In the genomic region with DNA sequence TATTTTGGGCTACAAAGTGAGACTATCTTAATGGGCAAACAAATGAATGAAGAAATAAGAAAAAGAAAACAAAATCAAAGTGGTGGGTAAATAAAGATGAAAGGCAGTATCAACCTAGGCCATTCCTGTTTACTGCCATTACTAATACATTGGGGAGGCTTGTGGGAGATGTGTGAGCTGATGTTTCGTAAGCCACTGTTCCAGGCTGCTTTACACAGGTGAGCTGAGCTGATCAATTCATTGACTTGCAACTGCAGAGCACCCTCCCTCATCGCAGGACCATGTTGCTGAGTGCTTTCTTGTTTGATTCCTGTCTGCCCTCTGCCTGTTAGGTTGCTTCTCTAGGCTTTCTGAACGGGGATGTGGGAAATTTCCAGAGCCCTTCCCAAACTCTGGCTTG, we compare ENCODE assay signal across 30 mouse cellular contexts.
"Had no signal": no experiment of that assay in that cellular context is flagged by ENCODE, and none has a peak within 500 bp of the region (broad histone marks: within the 10 kb centered on the region; RNA-seq: fewer than 3 reads in every experiment).

No protein-coding gene starts in this region.

- H3K9me3 ChIP-seq: limb, embryonic 10.5 days; limb, embryonic 12.5 days; limb, embryonic 13.5 days; limb, embryonic 15.5 days; liver, embryonic 13.5 days; liver, embryonic 15.5 days; lung, embryonic 15.5 days; midbrain, embryonic 10.5 days; midbrain, embryonic 12.5 days; midbrain, embryonic 13.5 days; midbrain, embryonic 15.5 days; neural tube, embryonic 12.5 days had no signal

- H3K4me3 ChIP-seq: left cerebral cortex, adult 2 months; limb, embryonic 10.5 days; limb, embryonic 12.5 days; limb, embryonic 13.5 days; limb, embryonic 15.5 days; liver, embryonic 13.5 days; liver, embryonic 15.5 days; lung, embryonic 15.5 days; megakaryocyte, embryonic 14.5 days; midbrain, embryonic 10.5 days; midbrain, embryonic 12.5 days; midbrain, embryonic 13.5 days; midbrain, embryonic 15.5 days; myocyte; neural tube, embryonic 12.5 days had no signal

- H3K36me3 ChIP-seq: limb, embryonic 10.5 days; limb, embryonic 12.5 days; limb, embryonic 13.5 days; limb, embryonic 15.5 days; liver, embryonic 13.5 days; liver, embryonic 15.5 days; lung, embryonic 15.5 days; midbrain, embryonic 10.5 days; midbrain, embryonic 12.5 days; midbrain, embryonic 13.5 days; midbrain, embryonic 15.5 days; neural tube, embryonic 12.5 days had no signal

- H3K9ac ChIP-seq: limb, embryonic 12.5 days; limb, embryonic 13.5 days; limb, embryonic 15.5 days; liver, embryonic 13.5 days; liver, embryonic 14.5 days; liver, embryonic 15.5 days; lung, embryonic 14.5 days; lung, embryonic 15.5 days; midbrain, embryonic 12.5 days; midbrain, embryonic 13.5 days; midbrain, embryonic 15.5 days; neural tube, embryonic 12.5 days had no signal

- H3K27me3 ChIP-seq: limb, embryonic 12.5 days; limb, embryonic 13.5 days; limb, embryonic 15.5 days; liver, embryonic 13.5 days; liver, embryonic 15.5 days; lung, embryonic 15.5 days; megakaryocyte, embryonic 14.5 days; midbrain, embryonic 12.5 days; midbrain, embryonic 13.5 days; midbrain, embryonic 15.5 days; neural tube, embryonic 12.5 days had no signal

- H3K27ac ChIP-seq: left cerebral cortex, adult 2 months; limb, embryonic 10.5 days; limb, embryonic 12.5 days; limb, embryonic 13.5 days; limb, embryonic 15.5 days; liver, embryonic 13.5 days; liver, embryonic 14.5 days; liver, embryonic 15.5 days; lung, embryonic 15.5 days; macrophage; midbrain, embryonic 10.5 days; midbrain, embryonic 12.5 days; midbrain, embryonic 13.5 days; midbrain, embryonic 15.5 days; neural tube, embryonic 12.5 days had no signal

- H3K4me1 ChIP-seq: limb, embryonic 12.5 days; limb, embryonic 13.5 days; limb, embryonic 15.5 days; liver, embryonic 13.5 days; liver, embryonic 15.5 days; lung, embryonic 15.5 days; megakaryocyte, embryonic 14.5 days; midbrain, embryonic 12.5 days; midbrain, embryonic 13.5 days; midbrain, embryonic 15.5 days; neural tube, embryonic 12.5 days had no signal

- ATAC-seq: lung, postnatal 0 days; midbrain, embryonic 13.5 days; midbrain, embryonic 15.5 days; midbrain, embryonic 16.5 days had no signal

- H3K4me2 ChIP-seq: limb, embryonic 12.5 days; limb, embryonic 13.5 days; limb, embryonic 15.5 days; liver, embryonic 13.5 days; liver, embryonic 15.5 days; lung, embryonic 14.5 days; lung, embryonic 15.5 days; midbrain, embryonic 11.5 days; midbrain, embryonic 12.5 days; midbrain, embryonic 13.5 days; midbrain, embryonic 15.5 days; neural tube, embryonic 12.5 days had no signal

- DNase-seq: layer of hippocampus, postnatal 36 days; left cerebral cortex, postnatal 4 days; liver, embryonic 13.5 days; lung, adult 18-20 months; lung, adult 2 months; lung, embryonic 14.5 days; lung, postnatal 10 days; lung, postnatal 14 days; lung, postnatal 36 days; lung, postnatal 4 days; midbrain, embryonic 14.5 days had no signal
